Mouse (Mus musculus): ENCODE measurements around the gene Agap1.

Gene Agap1

GRCm38 (mm10) chr1:89742359-89742758 is 287.8 kb downstream of the Agap1 start:
- in situ Hi-C loops (cut with MboI, MseI) = loop anchor here (5.0 to 10.0 kb wide), 2 partner anchors 98 to 100 kb away; no protein-coding TSS in a partner anchor

GRCm38 (mm10) chr1:89746171-89746570 is 291.6 kb downstream of the Agap1 start:
- in situ Hi-C loops (cut with MboI, MseI) = loop anchor here in 1 of 2 experiments (10.0 kb wide), 1 partner anchor 101 kb away; no protein-coding TSS in a partner anchor

GRCm38 (mm10) chr1:89749666-89750065 is 295.1 kb downstream of the Agap1 start:
- in situ Hi-C loops (cut with MboI, MseI) = loop anchor here in 1 of 2 experiments (5.0 to 10.0 kb wide), 2 partner anchors 87 to 105 kb away; no protein-coding TSS in a partner anchor

GRCm38 (mm10) chr1:89750495-89750894 is 295.9 kb downstream of the Agap1 start:
- in situ Hi-C loops (cut with MboI, MseI) = loop anchor here in 1 of 2 experiments (5.0 kb wide), 1 partner anchor 88 kb away; no protein-coding TSS in a partner anchor

GRCm38 (mm10) chr1:89750921-89751320 is 296.3 kb downstream of the Agap1 start:
- in situ Hi-C loops (cut with MboI, MseI) = loop anchor here in 1 of 2 experiments (5.0 kb wide), 1 partner anchor 89 kb away; no protein-coding TSS in a partner anchor

- in situ Hi-C loops (cut with MboI, MseI) = loop anchor here in 1 of 2 experiments (5.0 kb wide), 1 partner anchor 89 kb away; no protein-coding TSS in a partner anchor
Measured at GRCm38 (mm10) chr1:89751344-89751743, 296.7 kb downstream of the Agap1 start.

GRCm38 (mm10) chr1:89752659-89753058 is 298.1 kb downstream of the Agap1 start:
- in situ Hi-C loops (cut with MboI, MseI) = loop anchor here in 1 of 2 experiments (5.0 kb wide), 1 partner anchor 90 kb away; no protein-coding TSS in a partner anchor

- in situ Hi-C loops (cut with MboI, MseI) = no loop called here
Measured at GRCm38 (mm10) chr1:89755358-89755757, 300.8 kb downstream of the Agap1 start.

- in situ Hi-C loops (cut with MboI, MseI) = no loop called here
Measured at GRCm38 (mm10) chr1:89756387-89756786, 301.8 kb downstream of the Agap1 start.

GRCm38 (mm10) chr1:89757545-89757944 is 302.9 kb downstream of the Agap1 start:
- in situ Hi-C loops (cut with MboI, MseI) = no loop called here

GRCm38 (mm10) chr1:89763912-89764311 is 309.3 kb downstream of the Agap1 start:
- in situ Hi-C loops (cut with MboI, MseI) = loop anchor here in 1 of 2 experiments (10.0 kb wide), 1 partner anchor 181 kb away; no protein-coding TSS in a partner anchor

- in situ Hi-C loops (cut with MboI, MseI) = loop anchor here in 1 of 2 experiments (10.0 kb wide), 1 partner anchor 178 kb away; no protein-coding TSS in a partner anchor
Measured at GRCm38 (mm10) chr1:89766891-89767290, 312.3 kb downstream of the Agap1 start.

- in situ Hi-C loops (cut with MboI, MseI) = loop anchor here in 1 of 2 experiments (10.0 kb wide), 1 partner anchor 175 kb away; no protein-coding TSS in a partner anchor
Measured at GRCm38 (mm10) chr1:89769641-89770040, 315.0 kb downstream of the Agap1 start.

GRCm38 (mm10) chr1:89770298-89770697 is 315.7 kb downstream of the Agap1 start:
- in situ Hi-C loops (cut with MboI, MseI) = no loop called here

- in situ Hi-C loops (cut with MboI, MseI) = no loop called here
Measured at GRCm38 (mm10) chr1:89775750-89776149, 321.1 kb downstream of the Agap1 start.

GRCm38 (mm10) chr1:89780675-89781074 is 326.1 kb downstream of the Agap1 start:
- in situ Hi-C loops (cut with MboI, MseI) = no loop called here

GRCm38 (mm10) chr1:89781861-89782260 is 327.3 kb downstream of the Agap1 start:
- in situ Hi-C loops (cut with MboI, MseI) = no loop called here

GRCm38 (mm10) chr1:89786793-89787192 is 332.2 kb downstream of the Agap1 start:
- in situ Hi-C loops (cut with MboI, MseI) = no loop called here

GRCm38 (mm10) chr1:89798724-89799123 is 344.1 kb downstream of the Agap1 start:
- in situ Hi-C loops (cut with MboI, MseI) = no loop called here

- in situ Hi-C loops (cut with MboI, MseI) = no loop called here
Measured at GRCm38 (mm10) chr1:89801506-89801905, 346.9 kb downstream of the Agap1 start.

GRCm38 (mm10) chr1:89804981-89805380 is 350.4 kb downstream of the Agap1 start:
- in situ Hi-C loops (cut with MboI, MseI) = loop anchor here in 1 of 2 experiments (5.0 kb wide), 1 partner anchor 72 kb away; no protein-coding TSS in a partner anchor

- in situ Hi-C loops (cut with MboI, MseI) = no loop called here
Measured at GRCm38 (mm10) chr1:89812816-89813215, 358.2 kb downstream of the Agap1 start.

Measured in T-helper 17 cell (primary cell).